ENCODE assay signal across 8 mouse cellular contexts in genomic region chr1:181545044-181545772, GRCm38 (mm10). TPM values are rescaled to one million over a fixed set of nuclear protein-coding genes. Genes with fewer than 3 reads are reported as not detected.
A peak's percentile ranks its signal among the peaks of the same experiment; 100 is the strongest.
DNase-seq lines count a peak whose midpoint lies in the region; ATAC-seq and TF ChIP-seq lines count a peak whose summit lies in the region.

No protein-coding gene starts in this region.

- peak; percentile 99 for TF ChIP-seq CTCF in midbrain, postnatal 0 days (IDR thresholded peaks at IDR 0.05)

- ATAC-seq in embryonic facial prominence, embryonic 12.5 days (ENCODE audit: insufficient number of reproducible peaks, insufficient read depth, low FRiP score, low TSS enrichment) = no peak; the same call in 1 of the 2 replicates
- no peak for ATAC-seq in heart, embryonic 12.5 days (ENCODE audit: insufficient number of reproducible peaks, low FRiP score)
- peak; percentile 46; the same call in 1 of the 2 replicates for ATAC-seq in kidney, embryonic 15.5 days (replicated peaks; ENCODE audit: low FRiP score)
- peak; percentile 84 for ATAC-seq in limb, embryonic 14.5 days (ENCODE audit: low FRiP score, low read depth)
- peak; percentile 74; the same call in 1 of the 2 replicates for ATAC-seq in midbrain, postnatal 0 days (ENCODE audit: low FRiP score)
- peak; percentile 65 for ATAC-seq in stomach, embryonic 14.5 days (ENCODE audit: insufficient number of reproducible peaks, insufficient read depth, low FRiP score, low read depth)

- H3K9ac ChIP-seq in embryonic facial prominence, embryonic 12.5 days = no peak overlapping the region
- no peak overlapping the region for H3K9ac ChIP-seq in heart, embryonic 12.5 days
- H3K9ac ChIP-seq in kidney, embryonic 15.5 days = no peak overlapping the region
- H3K9ac ChIP-seq in limb, embryonic 14.5 days (ENCODE audit: low read depth, low read length, severe bottlenecking) = no peak overlapping the region
- H3K9ac ChIP-seq in midbrain, postnatal 0 days (replicated peaks; ENCODE audit: low read length, poor library complexity, severe bottlenecking) = no peak overlapping the region
- no peak overlapping the region for H3K9ac ChIP-seq in stomach, embryonic 14.5 days (replicated peaks; ENCODE audit: low read depth, low read length)

- no peaks in the 10 kb centered on the region for H3K36me3 ChIP-seq in embryonic facial prominence, embryonic 12.5 days
- no peaks in the 10 kb centered on the region for H3K36me3 ChIP-seq in heart, embryonic 12.5 days
- no peaks in the 10 kb centered on the region for H3K36me3 ChIP-seq in kidney, embryonic 15.5 days
- H3K36me3 ChIP-seq in limb, embryonic 14.5 days (ENCODE audit: control insufficient read depth, insufficient read depth, low read length) = no peaks in the 10 kb centered on the region
- H3K36me3 ChIP-seq in midbrain, postnatal 0 days (ENCODE audit: insufficient read depth, low read length) = no peaks in the 10 kb centered on the region
- H3K36me3 ChIP-seq in stomach, embryonic 14.5 days (ENCODE audit: control insufficient read depth, insufficient read depth, low read length) = no peaks in the 10 kb centered on the region

- no peak overlapping the region for H3K27ac ChIP-seq in embryonic facial prominence, embryonic 12.5 days
- no peak overlapping the region for H3K27ac ChIP-seq in heart, embryonic 12.5 days (ENCODE audit: poor library complexity, severe bottlenecking)
- H3K27ac ChIP-seq in kidney, embryonic 15.5 days = no peak overlapping the region
- H3K27ac ChIP-seq in limb, embryonic 14.5 days (replicated peaks; ENCODE audit: low read depth, low read length) = no peak overlapping the region
- no peak overlapping the region for H3K27ac ChIP-seq in midbrain, postnatal 0 days (ENCODE audit: low read depth, low read length)
- H3K27ac ChIP-seq in stomach, embryonic 14.5 days (ENCODE audit: low read length) = no peak overlapping the region

- H3K4me1 ChIP-seq in embryonic facial prominence, embryonic 12.5 days = peaks cover 6% of the 10 kb centered on the region; the same call in 1 of the 2 replicates
- H3K4me1 ChIP-seq in heart, embryonic 12.5 days (replicated peaks) = peaks cover 9% of the 10 kb centered on the region
- peaks cover 11% of the 10 kb centered on the region for H3K4me1 ChIP-seq in kidney, embryonic 15.5 days
- peaks cover 9% of the 10 kb centered on the region for H3K4me1 ChIP-seq in limb, embryonic 14.5 days (ENCODE audit: control insufficient read depth, insufficient read depth, low read length)
- no peaks in the 10 kb centered on the region for H3K4me1 ChIP-seq in midbrain, postnatal 0 days (ENCODE audit: insufficient read depth, low read length)
- H3K4me1 ChIP-seq in stomach, embryonic 14.5 days (ENCODE audit: control insufficient read depth, insufficient read depth, low read length) = peaks cover 4% of the 10 kb centered on the region; the same call in 1 of the 2 replicates

- no peak overlapping the region for H3K4me3 ChIP-seq in embryonic facial prominence, embryonic 12.5 days
- no peak overlapping the region for H3K4me3 ChIP-seq in heart, embryonic 12.5 days
- no peak overlapping the region for H3K4me3 ChIP-seq in kidney, embryonic 15.5 days (replicated peaks)
- H3K4me3 ChIP-seq in limb, embryonic 14.5 days (replicated peaks; ENCODE audit: low read length) = no peak overlapping the region
- H3K4me3 ChIP-seq in midbrain, postnatal 0 days (ENCODE audit: low read depth, low read length) = no peak overlapping the region
- no peak overlapping the region for H3K4me3 ChIP-seq in stomach, embryonic 14.5 days (ENCODE audit: low read depth, low read length)

- peak overlapping the region; percentile 24; the same call in 1 of the 2 replicates for H3K4me2 ChIP-seq in embryonic facial prominence, embryonic 12.5 days (replicated peaks)
- peak overlapping the region; percentile 55 for H3K4me2 ChIP-seq in heart, embryonic 12.5 days
- peak overlapping the region; percentile 50 for H3K4me2 ChIP-seq in kidney, embryonic 15.5 days
- peak overlapping the region; percentile 25; the same call in 1 of the 2 replicates for H3K4me2 ChIP-seq in limb, embryonic 14.5 days (replicated peaks; ENCODE audit: low read depth, low read length, severe bottlenecking)
- peak overlapping the region; percentile 47 for H3K4me2 ChIP-seq in midbrain, postnatal 0 days (ENCODE audit: low read depth, low read length, poor library complexity, severe bottlenecking)
- H3K4me2 ChIP-seq in stomach, embryonic 14.5 days (replicated peaks; ENCODE audit: low read depth, low read length) = peak overlapping the region; percentile 21; the same call in 1 of the 2 replicates

- peaks cover 9% of the 10 kb centered on the region; the same call in 1 of the 2 replicates for H3K27me3 ChIP-seq in embryonic facial prominence, embryonic 12.5 days
- H3K27me3 ChIP-seq in heart, embryonic 12.5 days (replicated peaks) = peaks cover 8% of the 10 kb centered on the region
- H3K27me3 ChIP-seq in kidney, embryonic 15.5 days = peaks cover 11% of the 10 kb centered on the region
- H3K27me3 ChIP-seq in limb, embryonic 14.5 days (ENCODE audit: control insufficient read depth, insufficient read depth, low read length) = no peaks in the 10 kb centered on the region
- no peaks in the 10 kb centered on the region for H3K27me3 ChIP-seq in midbrain, postnatal 0 days (ENCODE audit: insufficient read depth, low read length)
- no peaks in the 10 kb centered on the region for H3K27me3 ChIP-seq in stomach, embryonic 14.5 days (ENCODE audit: control insufficient read depth, insufficient read depth, low read length)

- no peak for TF ChIP-seq POLR2A in limb, embryonic 14.5 days (IDR thresholded peaks at IDR 0.05; ENCODE audit: borderline replicate concordance, extremely low read depth, insufficient read depth, insufficient read length)

- peak; percentile 51 for DNase-seq in CD4-positive helper T cell, adult 2 months (ENCODE audit: low read depth, low spot score)
- peak; percentile 39 for DNase-seq in adrenal gland, postnatal 25 days
- DNase-seq in limb, embryonic 14.5 days (ENCODE audit: low spot score) = peak; percentile 80
- peak; percentile 91 for DNase-seq in midbrain, postnatal 0 days (ENCODE audit: low spot score)

- WGBS in embryonic facial prominence, embryonic 12.5 days = 29% methylated on average over 23 of the region's 23 CpGs
- WGBS in heart, embryonic 12.5 days = 27% methylated on average over 23 of the region's 23 CpGs
- whole genome bisulfite sequencing in kidney, embryonic 15.5 days = 30% methylated on average over 23 of the region's 23 CpGs
- whole genome bisulfite sequencing in limb, embryonic 14.5 days = 24% methylated on average over 23 of the region's 23 CpGs
- 24% methylated on average over 23 of the region's 23 CpGs for WGBS in midbrain, postnatal 0 days
- 27% methylated on average over 23 of the region's 23 CpGs for WGBS in stomach, embryonic 14.5 days

- H3K9me3 ChIP-seq in embryonic facial prominence, embryonic 12.5 days = no peaks in the 10 kb centered on the region
- H3K9me3 ChIP-seq in heart, embryonic 12.5 days (replicated peaks) = no peaks in the 10 kb centered on the region
- H3K9me3 ChIP-seq in kidney, embryonic 15.5 days (replicated peaks) = no peaks in the 10 kb centered on the region
- H3K9me3 ChIP-seq in limb, embryonic 14.5 days (ENCODE audit: control insufficient read depth, low read length) = no peaks in the 10 kb centered on the region
- no peaks in the 10 kb centered on the region for H3K9me3 ChIP-seq in midbrain, postnatal 0 days (ENCODE audit: low read length)
- no peaks in the 10 kb centered on the region for H3K9me3 ChIP-seq in stomach, embryonic 14.5 days (ENCODE audit: control insufficient read depth, low read depth, low read length)

RNA-seq across cellular contexts. Expression of gene Dnah14, which starts 31.2 kb away (rescaled TPM):
- 0.09 TPM in 1 of 2 replicates, not detected in the other for total RNA-seq in adrenal gland, postnatal 25 days (2021)
- 1.5 and 1.6 TPM in 2 replicates for polyA plus RNA-seq in embryonic facial prominence, embryonic 12.5 days (2016; fragmentation: Nextera tagmentation; extraction: Ambion mirVana)
- 1.4 and 1.8 TPM in 2 replicates for polyA plus RNA-seq in heart, embryonic 12.5 days (2016; fragmentation: Nextera tagmentation; extraction: Ambion mirVana)
- 1.4 and 2.0 TPM in 2 replicates for polyA plus RNA-seq in kidney, embryonic 15.5 days (2015; fragmentation: Nextera tagmentation; extraction: Ambion mirVana)
- polyA plus RNA-seq in limb, embryonic 14.5 days (2012; rRNA removed) = 0.41 and 0.53 TPM in 2 replicates
- polyA plus RNA-seq in limb, embryonic 14.5 days (2014; fragmentation: Nextera tagmentation; extraction: Ambion mirVana) = 1.6 and 2.0 TPM in 2 replicates
- total RNA-seq in midbrain, postnatal 0 days (2014; rRNA removed) = under 0.01 and 0.14 TPM in 2 replicates
- polyA plus RNA-seq in midbrain, postnatal 0 days (2015; fragmentation: Nextera tagmentation; extraction: Ambion mirVana) = 0.43 and 0.70 TPM in 2 replicates
- 2.0 and 2.2 TPM in 2 replicates for polyA plus RNA-seq in stomach, embryonic 14.5 days (2014; fragmentation: Nextera tagmentation; extraction: Ambion mirVana)

RNA-seq across cellular contexts. Expression of gene Ccdc121, which starts 34.0 kb away (rescaled TPM):
- not detected in 2 replicates for total RNA-seq in adrenal gland, postnatal 25 days (2021)
- 0.09 TPM in 1 of 2 replicates, not detected in the other for polyA plus RNA-seq in embryonic facial prominence, embryonic 12.5 days (2016; fragmentation: Nextera tagmentation; extraction: Ambion mirVana)
- polyA plus RNA-seq in heart, embryonic 12.5 days (2016; fragmentation: Nextera tagmentation; extraction: Ambion mirVana) = 0.30 and 0.31 TPM in 2 replicates
- polyA plus RNA-seq in kidney, embryonic 15.5 days (2015; fragmentation: Nextera tagmentation; extraction: Ambion mirVana) = 0.08 and 0.32 TPM in 2 replicates
- polyA plus RNA-seq in limb, embryonic 14.5 days (2012; rRNA removed) = 0.11 and 0.12 TPM in 2 replicates
- polyA plus RNA-seq in limb, embryonic 14.5 days (2014; fragmentation: Nextera tagmentation; extraction: Ambion mirVana) = 0.32 and 0.43 TPM in 2 replicates
- total RNA-seq in midbrain, postnatal 0 days (2014; rRNA removed) = 0.14 and 0.33 TPM in 2 replicates
- polyA plus RNA-seq in midbrain, postnatal 0 days (2015; fragmentation: Nextera tagmentation; extraction: Ambion mirVana) = 0.19 and 0.27 TPM in 2 replicates
- not detected in 2 replicates for polyA plus RNA-seq in stomach, embryonic 14.5 days (2014; fragmentation: Nextera tagmentation; extraction: Ambion mirVana)

Comparison
In these comparisons a context has a peak if more than half of its experiments do, and no peak if none do; other contexts are left out.
1. DNase-seq: peak in every context shown above with its lines; median percentile 91 in midbrain, postnatal 0 days; 80 in limb, embryonic 14.5 days; 51 in CD4-positive helper T cell, adult 2 months; 39 in adrenal gland, postnatal 25 days.
2. ATAC-seq: peak in kidney, embryonic 15.5 days (single experiment), limb, embryonic 14.5 days (single experiment), midbrain, postnatal 0 days (single experiment) and stomach, embryonic 14.5 days (single experiment); none in embryonic facial prominence, embryonic 12.5 days (single experiment) and heart, embryonic 12.5 days (single experiment).
3. Peak in every context shown above with its lines, with median percentiles within 50 percentile points of each other: H3K4me2 ChIP-seq.